Mouse (Mus musculus) cerebellum, adult 2 months (tissue): ENCODE results near the gene Gm44579.

Experiments used
- CTCF ChIP-seq: fragments of 200-500 bp; IDR thresholded peaks from 2 replicates; pipeline ENCODE4 v1.5.1; 2011; ENCODE audit warnings: low read depth, mild to moderate bottlenecking, control low read depth, low read length, moderate library complexity, borderline replicate concordance; ENCODE audit not compliant: insufficient read depth
- POLR2A ChIP-seq: fragments of 200-500 bp; IDR thresholded peaks from 2 replicates; pipeline ENCODE4 v1.6.1; 2011; ENCODE audit warnings: low read length, control low read depth, borderline replicate concordance; ENCODE audit not compliant: insufficient read depth

DNA sequence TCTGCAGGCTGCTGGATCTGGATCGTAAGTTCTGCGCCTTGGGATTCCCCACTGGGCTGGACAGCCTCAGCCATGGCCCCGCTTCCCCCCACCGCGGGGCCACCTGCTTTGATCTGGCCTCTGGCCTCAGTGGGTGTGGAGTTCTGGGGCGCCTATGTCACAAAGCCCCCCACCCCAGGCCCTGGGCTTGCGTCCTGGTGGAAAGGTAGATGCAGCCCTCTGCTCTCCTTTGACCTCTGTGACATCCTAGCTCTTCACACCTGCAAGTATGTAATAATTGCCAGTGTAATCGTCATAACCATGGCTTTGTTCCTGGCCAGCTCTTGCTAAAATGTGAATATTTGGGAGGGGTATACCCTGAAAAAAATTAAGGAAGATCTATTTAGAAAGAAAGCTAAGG, 36.4 kb upstream of the Gm44579 start, which contains the start of gene H1fnt:
- no peak for TF ChIP-seq CTCF
- TF ChIP-seq POLR2A: no peak
